Mouse (Mus musculus) thymus, adult 2 months (tissue): ENCODE data around the gene Gas7.

Experiments
- CTCF ChIP-seq: fragments of 200-500 bp; IDR thresholded peaks from 2 replicates; pipeline ENCODE4 v1.5.1; 2012; ENCODE audit warnings: mild to moderate bottlenecking, control low read depth, low read length, moderate library complexity, borderline replicate concordance; ENCODE audit not compliant: control insufficient read depth, poor library complexity, insufficient read depth; ENCODE audit errors: extremely low read depth
- POLR2A ChIP-seq: fragments of 200-500 bp; IDR thresholded peaks from 2 replicates; pipeline ENCODE4 v1.6.1; 2012; ENCODE audit warnings: mild to moderate bottlenecking, low read length, control low read depth, moderate library complexity; ENCODE audit not compliant: control insufficient read depth, poor library complexity, insufficient read depth; ENCODE audit errors: extremely low read depth

GRCm38 (mm10) chr11:67510831-67511230 is 55.6 kb downstream of the Gas7 start:
- TF ChIP-seq POLR2A (no peak), CTCF (no peak)
